Mouse (Mus musculus) lung, adult 2 months (tissue): ENCODE measurements around the gene Hist1h2ad.
"Not testable (repeated sequence)": the region's sequence is repeated elsewhere in the genome, so short reads cannot be mapped to it uniquely, and the experiment has no call there.

Experiments
- CTCF ChIP-seq: fragments of 200-500 bp; IDR thresholded peaks from 2 replicates; pipeline ENCODE4 v1.5.1; 2011; ENCODE audit warnings: mild to moderate bottlenecking, low read length, control low read depth; ENCODE audit not compliant: insufficient read depth
- POLR2A ChIP-seq: fragments of 200-500 bp; IDR thresholded peaks from 2 replicates; pipeline ENCODE4 v1.6.1; 2011; ENCODE audit warnings: low read depth, mild to moderate bottlenecking, control low read depth, low read length, borderline replicate concordance; ENCODE audit errors: extremely low read depth

DNA sequence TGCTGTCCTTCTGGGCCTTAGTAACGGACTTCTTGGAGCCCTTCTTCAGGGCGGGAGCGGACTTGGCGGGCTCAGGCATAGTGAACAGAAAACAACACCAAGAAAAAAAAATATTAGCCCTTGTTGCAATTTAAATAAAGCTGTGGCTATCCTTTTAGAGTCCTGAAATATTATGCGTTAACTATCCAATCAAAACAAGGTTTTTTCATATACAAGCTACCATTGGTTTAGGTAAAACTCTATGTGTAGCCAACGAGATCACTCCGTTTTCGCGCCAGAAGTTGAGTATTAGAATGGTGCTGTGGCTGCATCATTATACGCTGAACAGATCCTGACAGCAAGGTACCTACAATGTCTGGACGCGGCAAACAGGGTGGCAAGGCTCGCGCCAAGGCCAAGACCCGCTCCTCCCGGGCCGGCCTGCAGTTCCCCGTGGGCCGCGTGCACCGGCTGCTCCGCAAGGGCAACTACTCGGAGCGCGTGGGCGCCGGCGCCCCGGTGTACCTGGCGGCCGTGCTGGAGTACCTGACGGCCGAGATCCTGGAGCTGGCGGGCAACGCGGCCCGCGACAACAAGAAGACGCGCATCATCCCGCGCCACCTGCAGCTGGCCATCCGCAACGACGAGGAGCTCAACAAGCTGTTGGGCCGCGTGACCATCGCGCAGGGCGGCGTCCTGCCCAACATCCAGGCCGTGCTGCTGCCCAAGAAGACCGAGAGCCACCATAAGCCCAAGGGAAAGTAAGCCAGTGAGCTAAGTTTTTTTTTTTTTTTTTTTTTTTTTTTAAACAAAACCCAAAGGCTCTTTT lies 40.4 kb upstream of the Hist1h2ad start, which contains the start of gene Hist1h2af:
- TF ChIP-seq CTCF, POLR2A: not testable (repeated sequence)
